Mouse (Mus musculus) liver, embryonic 15.5 days (tissue): ENCODE measurements around the gene Hist2h4. TPM values are rescaled to one million over a fixed set of nuclear protein-coding genes. Genes with fewer than 3 reads are reported as not detected.

Source experiments
- ATAC-seq: fragments of 200-750 bp; cut with Nextera tagmentation; 2 replicates; pipeline ENCODE4 v1.8.0; 2017; ENCODE audit warnings: moderate number of reproducible peaks, mild to moderate bottlenecking, moderate library complexity; ENCODE audit not compliant: insufficient read depth
- H3K27ac ChIP-seq: fragments of 300-500 bp; sonication (generic); replicated peaks from 2 replicates; pipeline ENCODE4 v1.5.1; 2015; ENCODE audit warnings: mild to moderate bottlenecking, inconsistent platforms
- H3K27me3 ChIP-seq: fragments of 300-500 bp; sonication (generic); 2 replicates; pipeline ENCODE4 v1.6.1; 2015; ENCODE audit warnings: mild to moderate bottlenecking, inconsistent platforms
- H3K36me3 ChIP-seq: fragments of 300-500 bp; sonication (generic); replicated peaks from 2 replicates; pipeline ENCODE4 v1.6.1; 2015; ENCODE audit warnings: moderate library complexity, mild to moderate bottlenecking, inconsistent platforms
- H3K4me1 ChIP-seq: fragments of 300-500 bp; sonication (generic); replicated peaks from 2 replicates; pipeline ENCODE4 v1.6.1; 2015; ENCODE audit warnings: inconsistent platforms
- H3K4me2 ChIP-seq: fragments of 300-500 bp; sonication (generic); 2 replicates; pipeline ENCODE4 v1.6.1; 2015; ENCODE audit warnings: moderate library complexity, mild to moderate bottlenecking, inconsistent platforms
- H3K4me3 ChIP-seq: fragments of 300-500 bp; sonication (generic); replicated peaks from 2 replicates; pipeline ENCODE4 v1.5.1; 2015; ENCODE audit warnings: mild to moderate bottlenecking, inconsistent platforms
- H3K9ac ChIP-seq: fragments of 300-500 bp; sonication (generic); 2 replicates; pipeline ENCODE4 v1.6.1; 2015; ENCODE audit warnings: moderate library complexity, mild to moderate bottlenecking, inconsistent platforms
- H3K9me3 ChIP-seq: fragments of 300-500 bp; sonication (generic); replicated peaks from 2 replicates; pipeline ENCODE4 v1.6.1; 2016; ENCODE audit warnings: inconsistent platforms
- WGBS: fragments of 180-500 bp; shearing (Covaris S2); methylation state at CpG from one replicate; pipeline ENCODE4 v1.1.7; 2015; ENCODE audit warnings: mixed read lengths; ENCODE audit not compliant: insufficient replicate concordance; 5-methylcytosine and 5-hydroxymethylcytosine counted together
- microRNA-seq: library from miRNA; unstranded; fragments of <30 nt; microRNA quantifications from one replicate; pipeline ENCODE4, GENCODE M21; 2016
- polyA plus RNA-seq: library from polyadenylated mRNA; unstranded; fragments of >200 nt; fragmentation: Nextera tagmentation; extraction: Ambion mirVana; gene quantifications from 2 replicates; pipeline ENCODE4 v1.2.1, GENCODE M21; 2015

Gene Hist2h4
- polyA plus RNA-seq, 1 experiment from 2014 or later: 32.9 TPM

DNA sequence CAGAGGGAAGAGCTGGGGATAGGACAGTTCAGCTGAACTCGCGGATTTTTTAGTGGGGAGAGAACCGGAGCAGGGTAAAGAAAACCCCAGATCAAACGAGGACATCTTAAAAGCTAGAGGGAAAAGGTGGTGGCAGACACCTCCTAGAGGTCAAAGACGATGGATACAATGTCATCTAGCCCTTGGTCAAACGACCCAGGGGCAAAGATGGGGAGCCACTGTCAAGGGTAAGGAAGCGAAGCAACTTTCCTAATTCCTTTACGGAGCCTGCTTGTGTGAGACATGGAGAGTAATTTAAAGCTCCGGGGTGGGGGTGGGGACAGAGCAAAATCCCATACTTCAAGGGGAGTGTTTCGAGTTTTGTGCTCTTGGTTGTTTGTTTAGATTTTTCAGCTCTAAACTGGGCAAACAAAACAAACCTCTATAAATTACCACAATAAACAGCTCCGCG is 43.9 kb downstream of the Hist2h4 start:
- Histone ChIP-seq H3K4me1 (peaks cover 43% of the 10 kb centered on the region), H3K4me3 (peak overlapping the region; percentile 64), H3K4me2 (peak overlapping the region; percentile 88), H3K27me3 (no peaks in the 10 kb centered on the region; the same call in 1 of the 2 replicates), H3K9me3 (no peaks in the 10 kb centered on the region), H3K27ac (peak overlapping the region; percentile 100), H3K36me3 (no peaks in the 10 kb centered on the region), H3K9ac (peak overlapping the region; percentile 84)
- ATAC-seq: no peak
- under 1% methylated on average over 12 of the region's 12 CpGs for WGBS

Small RNAs within 50 kb of the gene (microRNA-seq; reads per million reads assigned to microRNA genes)
- gene Gm44492 (not detected), gene Gm47311 (not detected), gene Gm47313 (not detected)

Other genes starting within 250 kb of the Hist2h4 start
- 12.6 and 14.1 TPM in 2 replicates for gene Vps45, start 204.8 kb downstream of the Hist2h4 start, polyA plus RNA-seq
- 10.3 and 12.0 TPM in 2 replicates for gene Otud7b, start 158.8 kb downstream of the Hist2h4 start, polyA plus RNA-seq
- gene Mtmr11, start 101.3 kb downstream of the Hist2h4 start, polyA plus RNA-seq: 2.3 and 3.7 TPM in 2 replicates
- 73.7 and 76.6 TPM in 2 replicates for gene Sf3b4, start 91.0 kb downstream of the Hist2h4 start, polyA plus RNA-seq
- gene Sv2a, start 82.2 kb downstream of the Hist2h4 start, polyA plus RNA-seq: 0.23 and 0.26 TPM in 2 replicates
- gene Bola1, start 43.6 kb downstream of the Hist2h4 start, polyA plus RNA-seq: 32.1 and 34.6 TPM in 2 replicates
- gene Hist2h2ab, start 43.4 kb downstream of the Hist2h4 start, polyA plus RNA-seq: 0.40 and 0.58 TPM in 2 replicates
- gene Hist2h2ac, start 42.4 kb downstream of the Hist2h4 start, polyA plus RNA-seq: 16.1 and 18.0 TPM in 2 replicates
- 6.5 and 7.7 TPM in 2 replicates for gene Hist2h2be, start 42.2 kb downstream of the Hist2h4 start, polyA plus RNA-seq
- gene Hist2h3c2, start 24.2 kb downstream of the Hist2h4 start, polyA plus RNA-seq: 10.8 and 13.6 TPM in 2 replicates
- 54.8 and 64.9 TPM in 2 replicates for gene Hist2h2aa2, start 23.0 kb downstream of the Hist2h4 start, polyA plus RNA-seq
- gene Hist2h2aa1, start 17.8 kb downstream of the Hist2h4 start, polyA plus RNA-seq: 31.3 and 45.2 TPM in 2 replicates
- gene Hist2h3c1, start 16.6 kb downstream of the Hist2h4 start, polyA plus RNA-seq: 2.5 and 3.2 TPM in 2 replicates
- gene Hist2h3b, start 5.3 kb upstream of the Hist2h4 start, polyA plus RNA-seq: 78.7 and 99.7 TPM in 2 replicates
- gene Hist2h2bb, start 6.4 kb upstream of the Hist2h4 start, polyA plus RNA-seq: 19.4 and 24.6 TPM in 2 replicates
- 4.4 and 4.7 TPM in 2 replicates for gene Fcgr1, start 30.7 kb upstream of the Hist2h4 start, polyA plus RNA-seq
- gene BC107364, start 189.0 kb upstream of the Hist2h4 start, polyA plus RNA-seq: not detected in 2 replicates